Mouse (Mus musculus) lung, postnatal 25 days (tissue): Measurements from ENCODE around the gene Rtcb.
A peak's percentile ranks its signal among the peaks of the same experiment; 100 is the strongest.

Experiments used
- DNase-seq: peaks from one replicate; pipeline ENCODE4 v3.0.0; 2022; ENCODE audit warnings: low spot score

The Rtcb gene

GRCm38 (mm10) chr10:85957464-85957950 is at the start of gene Rtcb:
Gene Rtcb, minus strand, starts transcription at chr10:85957823.
- DNase-seq, result peak; percentile 97

GRCm38 (mm10) chr10:86006455-86006854 is 48.8 kb upstream of the Rtcb start:
- no peak for DNase-seq

DNA sequence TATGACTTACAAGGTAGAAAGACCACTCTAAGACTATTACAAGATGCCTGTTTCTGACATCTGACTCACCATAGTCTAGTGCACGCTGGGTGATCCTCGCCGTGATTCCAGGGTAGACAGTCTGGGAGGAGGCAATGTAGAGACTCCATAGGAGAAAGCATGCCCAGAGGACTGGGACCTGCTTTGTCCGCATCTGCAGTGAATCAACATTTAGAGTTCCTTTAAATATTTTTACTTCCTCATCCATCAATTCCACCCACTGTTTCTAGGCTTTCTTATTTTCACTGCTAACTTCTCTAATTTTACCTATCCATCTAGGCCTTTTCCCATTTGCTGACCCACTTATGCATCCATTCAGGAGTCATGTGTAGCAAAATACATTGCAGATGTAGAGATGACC is 42.8 kb upstream of the Rtcb start:
- DNase-seq, result no peak

GRCm38 (mm10) chr10:85994543-85995104 is 37.0 kb upstream of the Rtcb start:
- DNase-seq, result no peak

DNA sequence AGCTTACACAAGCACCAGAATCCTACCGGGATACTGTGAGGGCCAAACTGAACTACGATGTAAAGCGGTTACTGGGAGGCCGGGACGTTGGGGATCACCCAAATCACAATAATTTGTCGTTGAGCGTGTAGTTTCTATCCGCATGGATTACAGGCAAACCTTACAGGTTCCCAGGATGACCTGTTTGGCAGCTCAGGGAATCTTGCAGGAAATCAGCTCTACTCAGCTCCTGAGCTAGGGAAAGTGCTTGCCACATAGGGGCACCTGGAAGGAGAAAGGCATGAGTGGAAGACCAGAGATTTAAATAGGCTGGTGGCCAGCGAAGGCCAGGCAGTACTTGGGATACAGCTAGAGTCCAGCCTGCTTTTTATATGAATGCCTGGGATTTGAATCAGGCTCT is 36.2 kb upstream of the Rtcb start:
- DNase-seq, result no peak

- no peak for DNase-seq
Measured at GRCm38 (mm10) chr10:85992412-85992811, 34.8 kb upstream of the Rtcb start.

DNA sequence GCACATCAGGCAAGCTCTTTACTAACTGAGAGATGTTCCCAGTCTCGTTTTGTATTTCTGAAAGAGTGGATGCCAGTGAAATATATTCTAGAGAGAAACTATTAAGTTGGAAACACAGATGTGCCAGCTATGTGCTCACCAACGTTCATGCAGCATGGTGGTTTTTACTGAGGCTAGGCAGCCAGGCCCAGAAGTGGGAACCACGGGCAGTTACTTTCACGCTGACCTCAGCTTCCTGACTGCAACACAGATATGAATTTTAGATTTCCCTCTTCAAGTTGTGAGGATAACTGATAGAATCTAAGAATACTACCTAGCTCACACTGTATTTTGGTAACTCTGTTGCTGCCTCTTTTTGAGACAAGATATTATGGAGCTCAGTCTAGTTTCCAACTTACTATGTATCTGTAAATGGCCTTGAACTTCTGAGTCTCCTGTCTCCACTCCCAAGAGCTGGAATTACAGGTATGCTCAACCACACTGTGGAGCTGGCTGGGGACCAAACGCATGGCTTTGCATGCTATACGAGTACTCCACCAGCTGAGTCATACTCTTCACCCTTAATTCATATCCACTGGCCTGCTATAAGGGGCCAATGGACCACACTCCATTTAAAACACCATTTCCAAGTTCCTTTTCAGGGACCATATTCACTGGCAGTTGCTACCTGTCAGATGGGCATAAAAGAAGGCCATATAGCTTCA is 31.9 kb upstream of the Rtcb start:
- no peak for DNase-seq

DNA sequence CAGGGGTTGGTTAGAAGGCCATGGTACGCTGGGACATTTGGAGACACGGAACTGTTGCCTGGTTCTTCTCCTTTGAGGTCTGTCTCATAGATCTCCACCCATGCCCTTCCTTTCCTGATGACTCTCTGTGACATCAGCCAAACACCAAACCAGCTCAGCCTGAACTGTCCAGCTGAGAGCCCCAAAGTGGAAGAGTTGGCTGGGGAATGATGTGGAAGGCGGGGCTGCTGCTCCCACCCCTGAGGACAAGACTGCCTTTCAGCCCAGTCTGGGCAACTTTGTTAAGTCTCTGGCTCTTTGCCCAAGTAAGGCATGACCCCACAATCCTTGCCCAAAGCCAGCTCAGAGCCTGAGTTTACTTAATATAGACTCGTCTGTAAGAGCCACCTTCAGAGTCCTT is 15.3 kb upstream of the Rtcb start:
- DNase-seq, result no peak

GRCm38 (mm10) chr10:85971826-85972225 is 14.2 kb upstream of the Rtcb start:
- DNase-seq, result no peak

- DNase-seq, result no peak
Measured at GRCm38 (mm10) chr10:85969894-85970620, 12.4 kb upstream of the Rtcb start.

- no peak for DNase-seq
Measured at GRCm38 (mm10) chr10:85968731-85969130, 11.1 kb upstream of the Rtcb start.

- DNase-seq, result peak; percentile 67
Measured at GRCm38 (mm10) chr10:85968157-85968634, 10.6 kb upstream of the Rtcb start.

DNA sequence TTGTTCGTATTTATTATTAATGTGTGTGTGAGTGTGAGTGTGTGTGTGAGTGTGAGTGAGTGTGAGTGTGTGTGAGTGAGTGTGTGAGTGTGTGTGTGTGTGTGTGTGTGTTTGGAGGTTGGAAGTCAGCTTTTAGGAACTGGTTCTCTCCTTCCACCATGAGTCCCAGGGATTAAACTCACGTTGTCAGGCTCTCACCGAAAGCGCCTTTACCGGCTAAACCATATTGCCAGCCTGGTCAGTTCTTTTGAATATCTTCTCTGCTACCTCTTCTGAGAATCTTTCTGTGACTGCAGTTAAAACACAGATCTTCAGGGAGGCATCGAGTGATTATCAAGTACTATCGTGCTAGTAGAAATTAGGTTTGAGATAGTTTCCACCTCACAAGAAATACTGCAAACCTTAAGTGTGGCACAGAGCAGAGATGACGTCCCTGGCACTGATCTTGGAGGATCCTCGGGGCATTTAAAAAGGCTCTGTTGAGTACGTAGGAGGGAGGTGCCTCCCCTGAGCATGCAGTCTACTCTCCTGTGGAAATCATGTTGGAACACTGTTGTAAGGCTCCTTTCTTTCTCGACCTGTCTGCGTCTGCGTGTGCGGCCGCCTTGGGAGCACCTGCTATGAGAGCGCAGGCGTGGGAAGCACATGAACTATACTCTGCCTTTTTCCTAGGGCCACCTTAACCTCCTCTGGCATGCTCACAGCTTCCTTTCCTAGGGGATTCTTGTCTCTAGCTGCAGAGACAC is 10.0 kb upstream of the Rtcb start:
- no peak for DNase-seq

DNA sequence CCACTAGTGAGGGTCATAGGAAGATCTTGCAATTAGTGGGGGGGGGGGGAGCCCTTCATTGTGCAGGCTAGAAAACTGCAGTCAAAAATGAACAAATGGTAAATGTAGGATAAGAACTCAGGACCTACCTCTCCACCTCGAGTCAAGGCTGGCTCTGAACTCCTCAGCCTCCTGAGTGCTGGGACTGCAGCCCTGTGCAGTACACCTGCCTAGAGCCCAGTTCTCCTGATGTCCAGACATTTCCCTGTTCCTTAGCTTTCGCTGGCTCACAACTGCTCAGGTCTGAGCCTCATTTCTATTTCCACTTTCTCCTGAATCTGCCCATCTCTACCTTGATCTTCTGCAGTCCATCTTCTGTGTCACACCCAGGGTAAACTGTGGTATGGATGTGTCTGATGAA is 8.9 kb upstream of the Rtcb start:
- DNase-seq, result no peak

DNA sequence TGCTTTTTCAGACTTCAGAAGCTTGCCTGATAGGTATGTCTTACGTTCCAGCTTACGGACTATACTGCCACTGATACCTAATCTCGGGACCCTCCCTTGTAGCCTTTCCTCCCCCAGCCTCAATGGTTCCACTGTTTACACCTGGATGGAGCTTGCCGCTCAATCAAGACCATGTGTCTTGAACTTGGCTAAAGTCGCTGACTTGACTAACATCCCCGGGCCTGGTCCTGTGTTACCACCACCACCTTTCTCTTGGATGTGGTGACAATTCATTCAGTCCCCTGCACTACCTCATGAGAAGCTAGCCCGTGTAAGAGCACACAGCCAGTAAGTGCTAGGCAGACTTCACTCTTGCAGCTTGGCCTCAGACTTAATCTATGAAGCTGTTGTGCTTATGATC is 6.7 kb upstream of the Rtcb start:
- no peak for DNase-seq

DNA sequence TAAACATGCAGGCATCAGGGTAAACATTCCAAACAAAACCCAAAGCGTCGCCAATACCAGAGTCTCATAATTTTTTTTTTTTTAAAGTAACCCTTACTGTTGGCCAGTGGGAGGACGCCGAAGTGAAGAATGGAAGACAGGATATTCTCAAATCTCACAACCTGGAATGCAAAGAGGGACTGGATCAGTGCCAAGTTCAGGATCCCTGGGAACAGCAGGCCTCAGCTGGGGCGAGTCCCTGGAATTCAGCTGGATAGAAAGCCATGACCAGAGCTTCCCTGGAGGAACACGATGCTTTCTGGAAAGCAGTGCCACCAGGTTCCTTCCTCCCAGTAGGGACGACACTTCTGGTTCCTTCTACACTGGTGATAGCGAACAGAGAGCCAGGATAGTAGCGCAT is 5.3 kb upstream of the Rtcb start:
- no peak for DNase-seq

GRCm38 (mm10) chr10:85956871-85957419 is 678 bp downstream of the Rtcb start:
- DNase-seq, result peak; percentile 11

GRCm38 (mm10) chr10:85954429-85954828 is 3.2 kb downstream of the Rtcb start:
- DNase-seq, result peak; percentile 35

DNA sequence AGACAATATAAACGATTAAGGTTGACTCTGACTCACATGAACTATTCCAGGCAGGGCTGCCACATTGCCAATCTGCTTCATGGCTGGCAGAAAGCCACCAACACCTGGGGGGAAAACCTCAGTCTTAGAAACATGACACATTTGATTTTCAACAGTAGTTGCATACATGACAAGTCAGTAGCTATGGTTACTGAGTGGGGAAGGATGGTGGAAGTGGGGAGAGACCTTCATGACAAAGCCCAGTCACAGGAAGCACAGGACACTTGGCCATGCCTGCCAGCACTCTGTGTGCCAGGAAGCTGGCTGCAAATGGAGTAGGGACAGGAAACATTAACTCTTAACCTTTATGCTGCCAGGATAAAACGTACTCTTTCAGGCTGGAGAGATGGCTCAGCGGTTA is 4.2 kb downstream of the Rtcb start:
- peak; percentile 39 for DNase-seq

- DNase-seq, result peak; percentile 22
Measured at GRCm38 (mm10) chr10:85951765-85952443, 5.7 kb downstream of the Rtcb start.

DNA sequence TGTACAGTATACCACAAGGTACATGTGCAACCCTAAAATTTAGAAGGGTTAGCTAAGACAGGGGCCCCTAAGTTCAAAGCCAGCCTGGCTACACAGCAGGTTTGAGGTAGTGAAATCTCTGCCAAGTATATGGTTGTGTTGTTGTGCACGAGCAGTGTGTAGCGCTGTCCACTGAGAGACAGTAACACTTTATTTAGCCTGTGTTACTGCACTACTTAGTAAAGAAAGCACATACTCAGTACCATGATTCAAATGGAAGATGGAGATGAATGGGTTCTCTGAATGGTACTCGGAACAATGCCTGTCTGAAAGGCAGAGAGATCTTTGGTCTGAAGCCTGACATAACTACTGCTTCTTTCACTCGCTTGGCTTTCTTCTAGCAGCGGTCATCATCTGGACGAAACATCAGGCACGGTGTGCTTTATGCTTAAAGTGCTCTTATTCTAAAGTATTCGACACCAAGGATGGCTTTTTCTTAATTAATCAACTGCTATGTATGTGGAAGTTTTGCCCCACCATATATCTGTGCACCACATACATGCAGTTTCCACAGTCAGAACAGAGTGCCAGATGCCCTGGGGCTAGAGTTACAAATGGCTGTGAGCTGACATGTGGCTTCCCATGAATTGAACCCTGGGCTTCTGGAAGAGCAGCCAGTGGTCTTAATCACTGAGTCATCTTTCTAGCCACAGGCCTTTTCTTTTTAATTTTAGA is 9.0 kb downstream of the Rtcb start:
- no peak for DNase-seq
